Mouse (Mus musculus) frontal cortex, postnatal 14 days (tissue): ENCODE data around the gene Cel.
A peak's percentile ranks its signal among the peaks of the same experiment; 100 is the strongest.

Experiments used
- DNase-seq, 2 experiments: peaks; one replicate each; pipeline ENCODE4 v3.0.0; 2022; ENCODE audit warnings: low spot score in 2 of 2

The Cel gene

DNA sequence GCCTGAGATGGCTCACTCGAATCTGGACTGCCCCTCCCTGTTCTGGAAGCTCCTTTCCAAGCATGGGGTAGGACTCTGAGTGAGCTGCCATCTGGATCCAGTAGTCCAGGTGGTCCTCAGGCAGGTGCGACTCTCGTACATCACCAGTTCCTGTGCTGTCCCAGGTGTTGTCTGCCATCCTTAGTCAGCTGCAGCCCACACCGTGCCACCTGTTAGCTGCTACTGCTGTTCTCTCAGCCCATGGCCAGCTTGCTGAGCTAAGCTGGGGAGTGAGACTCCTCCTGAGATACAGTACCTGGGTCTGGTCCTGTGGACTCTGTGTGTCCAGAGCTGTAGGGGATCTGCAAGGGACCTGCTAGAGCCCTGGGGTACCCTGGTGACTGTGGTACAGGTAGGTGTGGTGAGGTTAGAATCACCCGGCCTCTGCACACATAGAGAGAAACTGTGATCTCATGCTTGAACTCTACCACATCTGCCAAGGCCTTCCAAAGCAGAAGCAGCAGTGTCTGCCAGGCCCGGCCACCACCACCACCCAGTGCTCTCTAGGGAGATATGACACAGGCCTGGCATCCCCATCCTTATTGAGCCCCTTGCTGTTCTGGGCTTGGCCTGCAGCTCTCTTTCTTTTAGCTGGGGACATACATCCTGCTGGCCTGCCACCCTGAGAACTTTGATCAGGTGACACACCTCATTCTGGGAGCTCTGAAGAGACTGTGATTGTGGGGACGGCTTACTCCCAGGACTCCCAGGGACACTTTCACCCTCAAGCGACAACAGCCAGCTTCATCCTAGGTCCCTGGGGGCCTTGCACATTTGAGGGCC, 25.0 kb downstream of the Cel start:
- no peak for DNase-seq

- DNase-seq = no peak
Observed at GRCm38 (mm10) chr2:28537634-28537920, 25.6 kb downstream of the Cel start.

GRCm38 (mm10) chr2:28536766-28537633, 26.2 kb downstream of the Cel start:
- no peak for DNase-seq

GRCm38 (mm10) chr2:28536166-28536565, 27.0 kb downstream of the Cel start:
- DNase-seq = no peak

DNA sequence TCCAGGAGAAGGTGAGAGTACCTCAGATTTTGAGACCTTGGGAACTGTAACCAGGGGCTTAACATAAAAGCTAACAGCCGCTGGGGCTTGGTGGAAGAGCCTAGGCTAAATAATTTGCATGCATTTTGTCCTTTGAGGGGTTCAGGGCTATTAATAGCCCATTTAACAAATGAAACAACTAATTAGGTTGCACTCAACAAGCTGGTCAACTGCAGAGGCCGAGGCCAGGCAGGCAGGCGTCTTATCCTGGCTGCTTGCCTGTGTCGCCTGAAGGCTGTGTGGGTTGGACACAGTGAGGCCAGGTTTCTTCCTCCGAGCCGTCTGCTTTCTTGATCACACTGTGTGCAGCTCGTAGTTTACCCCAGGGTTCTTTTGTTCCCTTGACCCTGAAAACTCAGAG, 27.6 kb downstream of the Cel start:
- no peak for DNase-seq

- DNase-seq = no peak
Observed at GRCm38 (mm10) chr2:28535263-28535540, 28.0 kb downstream of the Cel start.

- DNase-seq = no peak
Observed at GRCm38 (mm10) chr2:28534436-28535262, 28.6 kb downstream of the Cel start.

- DNase-seq = no peak
Observed at GRCm38 (mm10) chr2:28533901-28534435, 29.2 kb downstream of the Cel start.

DNA sequence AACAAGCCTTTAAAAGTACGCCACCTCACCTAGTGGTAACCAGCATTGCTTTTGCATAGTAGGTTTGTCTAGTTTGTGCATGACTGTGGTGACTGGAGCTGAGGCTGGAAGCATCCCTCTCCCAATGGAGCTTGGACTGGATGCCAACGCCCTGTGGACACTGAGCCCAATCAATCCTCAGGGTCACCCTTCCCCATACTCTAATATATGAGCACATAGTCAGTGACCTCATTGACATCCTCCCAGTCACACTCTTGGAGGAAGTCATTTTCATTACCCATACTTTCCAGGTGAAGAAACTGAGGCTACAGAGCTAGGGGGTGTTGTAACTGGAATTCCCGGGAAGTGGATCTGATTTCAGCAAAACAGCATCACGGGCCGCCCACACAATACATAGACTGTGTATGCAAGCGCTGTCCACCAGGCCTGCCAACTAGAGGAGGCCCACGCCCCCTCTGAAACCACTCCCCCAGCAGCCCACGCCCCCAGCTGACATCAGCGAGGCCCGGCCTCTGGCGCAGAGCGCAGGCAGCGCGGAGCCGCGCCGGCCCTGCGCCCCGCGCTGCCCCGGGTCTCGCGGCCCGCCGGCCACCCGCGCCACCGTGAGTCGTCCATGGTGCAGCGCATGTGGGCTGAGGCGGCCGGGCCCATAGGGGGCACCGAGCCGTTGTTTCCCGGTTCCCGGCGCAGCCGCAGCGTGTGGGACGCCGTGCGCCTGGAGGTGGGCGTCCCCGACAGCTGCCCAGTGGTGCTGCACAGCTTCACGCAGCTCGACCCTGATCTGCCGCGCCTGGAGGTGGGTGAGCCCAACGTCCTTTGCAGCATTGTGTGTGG, 30.0 kb downstream of the Cel start:
- DNase-seq = peak; percentile 77

GRCm38 (mm10) chr2:28530311-28530710, 32.9 kb downstream of the Cel start:
- DNase-seq = no peak

DNA sequence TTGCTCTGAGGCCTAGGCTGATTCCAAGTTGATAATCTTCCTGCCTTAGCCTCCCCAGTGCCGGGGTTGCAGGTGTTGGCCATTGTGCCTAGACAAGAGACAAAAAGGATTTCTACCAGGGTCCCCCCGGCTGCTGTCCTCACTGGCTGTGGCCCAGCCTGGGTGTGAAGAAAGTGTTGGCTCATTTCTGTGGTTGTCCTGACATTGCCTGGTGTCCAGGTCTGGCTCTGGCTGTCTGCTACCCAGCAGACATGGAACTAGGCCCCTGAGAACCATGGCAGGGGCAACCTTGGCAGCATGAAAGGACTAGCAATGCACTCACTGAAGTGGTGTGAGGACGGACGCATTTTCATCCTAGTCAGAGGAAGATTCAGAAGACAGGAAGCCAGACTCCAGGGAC, 33.3 kb downstream of the Cel start:
- no peak for DNase-seq

DNA sequence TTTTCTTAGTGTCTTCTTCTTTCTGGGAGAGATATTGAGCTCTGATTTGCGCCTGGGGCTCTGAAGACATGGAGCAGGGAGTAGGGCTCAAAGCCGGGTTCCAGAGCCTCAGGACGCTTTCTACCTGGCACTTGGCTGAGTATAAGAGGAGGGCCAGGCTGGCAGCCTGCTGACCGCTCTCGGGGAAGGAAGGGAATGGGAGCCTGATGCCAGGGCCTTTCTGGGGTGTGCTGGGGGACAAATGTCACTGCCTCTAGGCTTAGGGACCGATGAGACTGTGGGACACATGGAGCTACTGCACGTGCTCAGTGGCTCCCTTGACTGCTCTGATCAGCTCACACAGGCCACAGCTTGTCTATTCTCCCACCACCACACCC, 34.9 kb downstream of the Cel start:
- no peak for DNase-seq

DNA sequence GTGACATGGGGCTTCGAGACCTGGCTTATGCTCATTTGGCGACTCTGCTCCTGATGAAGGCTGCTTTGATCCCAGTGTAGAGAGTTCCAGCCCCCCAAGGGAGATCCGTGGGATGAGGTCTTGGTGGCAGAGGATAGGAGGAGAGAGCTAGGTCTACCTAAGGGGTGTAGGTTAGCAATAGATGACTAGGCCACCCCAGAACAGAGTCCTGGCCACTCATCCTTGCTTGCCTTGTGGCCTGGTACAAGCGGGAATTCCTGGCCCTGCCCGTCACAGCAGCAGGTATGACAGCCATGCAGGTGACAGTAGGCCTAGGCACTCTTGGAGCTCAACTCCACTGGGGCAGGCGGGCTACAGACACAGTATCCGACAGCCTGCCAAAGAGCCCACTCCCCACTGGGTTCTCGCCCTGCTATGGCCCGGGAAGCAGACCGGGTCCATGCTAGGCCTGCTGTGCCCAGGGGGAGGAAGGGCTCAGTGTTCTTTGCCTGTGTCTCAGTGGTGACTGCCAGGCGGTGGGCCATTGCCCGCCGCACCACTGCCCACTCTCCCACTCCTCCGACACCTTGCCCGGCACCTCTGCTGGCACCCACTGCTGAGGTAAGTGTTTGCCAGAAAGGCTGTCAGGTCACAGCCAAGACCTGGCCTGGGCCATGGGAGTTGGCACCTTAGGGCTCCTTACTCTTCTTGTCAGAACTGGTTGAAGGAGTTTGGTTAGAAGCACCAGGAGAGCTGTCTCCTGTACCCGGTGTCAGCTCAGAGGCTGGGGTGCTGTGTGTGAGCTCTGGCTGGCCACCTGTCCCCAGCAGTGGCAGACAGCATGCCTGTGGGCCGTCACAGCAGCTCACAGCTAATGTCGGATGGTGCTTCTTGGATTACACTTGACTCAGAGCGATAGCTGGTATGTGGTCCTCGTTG, 35.5 kb downstream of the Cel start:
- DNase-seq = no peak

DNA sequence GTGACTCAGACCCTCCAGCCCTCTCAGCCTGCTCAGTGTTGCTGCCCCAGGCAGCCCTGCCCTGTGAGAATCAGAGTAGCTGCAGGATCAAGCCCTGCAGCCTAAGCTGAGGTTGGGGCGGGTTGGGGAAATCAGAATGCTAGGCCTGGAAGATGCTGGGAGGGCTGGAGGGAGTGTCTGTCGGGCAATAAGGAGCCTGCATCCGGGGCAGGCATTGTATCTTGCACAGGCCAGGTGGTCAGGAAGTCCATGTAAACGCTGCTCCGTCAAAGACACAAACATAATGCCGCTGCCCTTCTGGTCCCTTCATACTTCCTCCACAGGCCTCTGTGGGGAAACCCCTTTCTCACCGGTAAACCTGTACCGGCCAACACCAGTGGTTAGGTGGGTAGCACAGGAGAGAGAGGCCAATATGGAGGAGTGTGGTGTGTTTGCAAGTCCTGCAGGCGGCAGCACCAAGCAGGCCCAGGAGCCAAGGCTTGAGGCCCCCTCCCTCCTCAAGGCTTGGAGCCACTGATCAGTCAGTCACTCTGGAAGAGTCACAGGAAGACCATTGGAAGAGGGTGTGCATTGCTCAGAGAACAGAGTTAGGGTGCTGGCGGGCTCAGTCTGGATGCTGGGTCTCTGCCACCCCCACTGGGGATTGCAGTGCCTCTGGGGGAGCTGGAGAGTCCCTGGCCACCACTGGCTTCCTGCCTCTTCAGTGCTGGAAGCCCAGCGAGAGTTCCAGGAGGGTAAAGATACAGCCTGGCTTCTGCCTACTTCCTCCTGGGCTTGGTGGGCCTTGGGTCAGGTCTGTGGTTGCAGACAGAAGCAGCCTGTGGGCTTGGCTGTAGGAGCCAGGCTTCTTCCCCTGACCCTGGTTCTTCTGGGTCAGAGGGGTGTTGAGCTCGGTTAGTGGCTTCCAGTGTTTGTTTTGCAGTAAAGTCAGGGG, 37.0 kb downstream of the Cel start:
- no peak for DNase-seq

DNA sequence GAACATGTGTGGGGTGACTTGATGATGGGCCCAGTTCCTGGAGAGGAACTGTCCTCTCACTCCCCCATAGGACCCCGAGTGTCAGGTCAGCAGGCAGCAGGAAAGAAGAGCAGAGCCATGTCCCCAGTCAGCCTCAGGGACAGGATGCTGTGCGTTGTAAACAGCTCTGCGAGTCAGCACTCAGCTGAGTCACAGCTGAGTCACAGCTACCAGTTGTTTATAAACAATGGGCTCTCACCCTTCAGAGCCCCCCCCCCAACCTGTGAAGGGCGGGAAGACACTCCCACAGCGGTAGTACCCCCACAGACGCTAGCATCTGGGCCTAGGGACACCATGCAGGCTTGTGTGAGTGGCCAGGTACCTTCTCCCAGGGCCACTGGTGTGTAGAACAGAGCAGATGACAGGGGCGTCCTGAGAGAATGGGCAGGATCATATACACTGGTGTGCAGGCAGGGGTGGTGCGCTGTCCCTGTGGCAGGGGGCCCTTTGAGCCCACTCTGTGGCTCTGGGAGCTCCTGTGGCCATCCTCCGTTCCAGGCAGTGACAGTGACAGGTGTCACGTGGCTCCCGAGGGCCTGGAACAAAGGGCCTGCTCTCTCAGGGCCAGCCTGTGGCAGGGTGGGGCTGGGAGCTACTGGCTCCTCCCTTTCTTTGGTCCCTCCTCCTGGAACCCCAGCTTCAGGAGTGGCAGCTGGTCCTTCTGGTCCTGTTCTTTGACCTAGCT, 37.8 kb downstream of the Cel start:
- DNase-seq = no peak

- DNase-seq = no peak
Observed at GRCm38 (mm10) chr2:28524406-28524805, 38.8 kb downstream of the Cel start.

DNA sequence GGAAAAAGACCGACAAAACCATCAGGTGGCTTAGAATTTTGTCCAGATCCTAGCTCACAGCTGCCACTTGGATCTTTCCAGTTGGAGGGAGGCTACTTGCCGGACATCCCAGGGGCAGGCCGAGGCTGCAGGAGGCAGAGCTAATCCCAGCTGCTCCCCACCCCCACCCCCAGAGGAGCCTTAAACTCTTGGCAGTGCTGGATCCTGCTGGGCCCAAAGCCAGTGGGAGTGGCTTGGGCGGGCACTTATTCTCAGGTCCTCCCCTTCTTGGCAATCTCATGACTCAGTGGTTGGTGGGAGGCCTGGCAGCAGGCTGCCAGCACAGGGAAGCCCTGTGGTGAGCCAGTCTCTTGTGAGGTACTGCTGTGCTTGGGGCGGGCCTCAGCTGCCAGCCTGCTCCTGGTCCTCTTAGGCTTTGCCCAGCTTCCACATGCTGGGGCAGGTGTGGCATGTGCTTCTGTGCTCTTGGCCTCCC, 39.5 kb downstream of the Cel start:
- peak; percentile 73 to 85 for DNase-seq

DNA sequence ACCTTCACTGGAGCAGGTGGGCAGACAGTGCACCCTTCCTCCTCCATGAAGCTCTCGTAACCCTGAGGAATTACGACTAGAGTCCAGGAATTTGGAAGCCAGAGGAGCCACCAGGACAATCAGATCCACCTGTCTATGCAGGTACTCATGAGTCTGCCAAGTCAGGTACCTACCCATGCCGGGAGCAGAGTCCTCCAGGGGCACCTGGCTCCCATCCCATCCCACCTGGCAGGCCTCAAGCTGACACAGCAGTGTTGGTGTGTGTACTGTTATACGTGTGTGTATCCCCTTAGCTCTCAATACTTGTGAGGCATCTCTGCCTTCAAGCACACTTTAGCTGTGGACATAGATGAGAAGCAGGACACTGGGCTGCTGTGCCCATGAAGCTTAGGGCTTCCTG, 41.0 kb downstream of the Cel start:
- DNase-seq = peak; percentile 4 to 5
